23 mouse cellular contexts compared by ENCODE assay signal in genomic region chr6:123424413-123424812, GRCm38 (mm10). TPM values are rescaled to one million over a fixed set of nuclear protein-coding genes. Genes with fewer than 3 reads are reported as not detected.
A peak's percentile ranks its signal among the peaks of the same experiment; 100 is the strongest.
DNase-seq lines count a peak whose midpoint lies in the region; ATAC-seq and TF ChIP-seq lines count a peak whose summit lies in the region.
"Not testable (repeated sequence)": the region's sequence is repeated elsewhere in the genome, so short reads cannot be mapped to it uniquely, and the experiment has no call there.
"Had no signal": no experiment of that assay in that cellular context is flagged by ENCODE, and none has a peak within 500 bp of the region (broad histone marks: within the 10 kb centered on the region; RNA-seq: fewer than 3 reads in every experiment).

No protein-coding gene starts in this region.

- H3K9ac ChIP-seq in liver, embryonic 11.5 days (ENCODE audit: low read depth, low read length); liver, embryonic 16.5 days (ENCODE audit: low read depth, low read length): not testable (repeated sequence)

- H3K4me2 ChIP-seq in liver, embryonic 11.5 days; liver, embryonic 16.5 days (ENCODE audit: low read depth, low read length): not testable (repeated sequence)

- H3K9me3 ChIP-seq in G1E (replicated peaks); liver, embryonic 11.5 days (ENCODE audit: control insufficient read depth, low read length); liver, embryonic 16.5 days (replicated peaks; ENCODE audit: control insufficient read depth, low read length): not testable (repeated sequence)

- H3K27ac ChIP-seq in liver, embryonic 11.5 days (ENCODE audit: low read depth, low read length); liver, embryonic 16.5 days (ENCODE audit: low read length): not testable (repeated sequence)

- ATAC-seq in G1E (ENCODE audit: extremely low read depth, insufficient number of reproducible peaks, low FRiP score, poor library complexity, severe bottlenecking) = peak; percentile 8; the same call in 1 of the 2 replicates
- peak; percentile 80 for ATAC-seq in erythroblast, adult 5-6 weeks (replicated peaks; ENCODE audit: low FRiP score, poor library complexity, severe bottlenecking)
- peak; percentile 97 for ATAC-seq in granulocyte monocyte progenitor cell, adult 5-6 weeks (replicated peaks; ENCODE audit: poor library complexity, severe bottlenecking)
- ATAC-seq in liver, embryonic 11.5 days (replicated peaks; ENCODE audit: low FRiP score) = 0 out of 2 replicates have a peak, but pooled peaks have one; percentile 51
- peak; percentile 16; the same call in 1 of the 2 replicates for ATAC-seq in liver, embryonic 16.5 days (ENCODE audit: low read depth)
- peak; percentile 100 for ATAC-seq in megakaryocyte progenitor cell, adult 5-6 weeks (replicated peaks; ENCODE audit: poor library complexity)
- peak; percentile 80; the same call in 1 of the 2 replicates for ATAC-seq in monocyte, adult 5-6 weeks (replicated peaks; ENCODE audit: insufficient number of reproducible peaks, low FRiP score, low TSS enrichment, poor library complexity, severe bottlenecking)

- no CpG with 5 or more reads among the region's 1 CpGs for WGBS in liver, embryonic 11.5 days
- WGBS in liver, embryonic 16.5 days (ENCODE audit: insufficient replicate concordance) = no CpG with 5 or more reads among the region's 1 CpGs

- DNase-seq in G1E (ENCODE audit: low spot score); liver, embryonic 11.5 days (ENCODE audit: low spot score): not testable (repeated sequence)

- not testable (repeated sequence) for TF ChIP-seq CTCF in G1E (IDR thresholded peaks at IDR 0.05; ENCODE audit: low read depth, low read length)

- H3K27me3 ChIP-seq in G1E (ENCODE audit: insufficient read depth, low read length); liver, embryonic 11.5 days (replicated peaks; ENCODE audit: control insufficient read depth, insufficient read depth, low read length); liver, embryonic 16.5 days (ENCODE audit: control insufficient read depth, insufficient read depth, low read depth, low read length): not testable (repeated sequence)

- not testable (repeated sequence) for H3K4me3 ChIP-seq in G1E (ENCODE audit: low read depth, low read length); liver, embryonic 11.5 days (ENCODE audit: low read depth, low read length); liver, embryonic 16.5 days (ENCODE audit: low read depth, low read length)

- not testable (repeated sequence) for H3K36me3 ChIP-seq in G1E (replicated peaks); liver, embryonic 11.5 days (ENCODE audit: control insufficient read depth, insufficient read depth, low read length); liver, embryonic 16.5 days (ENCODE audit: control insufficient read depth, insufficient read depth)

- not testable (repeated sequence) for H3K4me1 ChIP-seq in G1E (ENCODE audit: insufficient read depth, low read depth, low read length); liver, embryonic 11.5 days (replicated peaks; ENCODE audit: control insufficient read depth, insufficient read depth, low read length); liver, embryonic 16.5 days (ENCODE audit: control insufficient read depth, low read depth, low read length)

RNA-seq across cellular contexts. Expression of gene Vmn2r20, which starts 6.5 kb away (rescaled TPM):
- total RNA-seq in G1E (2014; fragmentation: Nextera tagmentation) = 0.15 and 0.19 TPM in 2 replicates
- under 0.01 and 0.05 TPM in 2 replicates for total RNA-seq in G1E (2017)
- polyA plus RNA-seq in G1E (2012) = not detected in 2 replicates
- total RNA-seq in erythroblast, adult 5-6 weeks (2015; ENCODE audit: low replicate concordance) = not detected in 2 replicates
- under 0.01 TPM in 1 of 2 replicates, not detected in the other for total RNA-seq in erythroblast, adult 5-6 weeks (2017; ENCODE audit: low replicate concordance)
- total RNA-seq in granulocyte monocyte progenitor cell, adult 5-6 weeks (2014; fragmentation: Nextera tagmentation) = 0.06 TPM in 1 of 2 replicates, not detected in the other
- total RNA-seq in granulocyte monocyte progenitor cell, adult 5-6 weeks (2017) = not detected in 2 replicates
- polyA plus RNA-seq in liver, embryonic 11.5 days (2014; fragmentation: Nextera tagmentation; extraction: Ambion mirVana) = not detected in 2 replicates
- not detected in 2 replicates for polyA plus RNA-seq in liver, embryonic 16.5 days (2015; fragmentation: Nextera tagmentation; extraction: Ambion mirVana)
- not detected in 2 replicates for total RNA-seq in megakaryocyte progenitor cell, adult 5-6 weeks (2015)
- not detected in 2 replicates for total RNA-seq in megakaryocyte progenitor cell, adult 5-6 weeks (2017)
- 0.11 TPM in 1 of 3 replicates, not detected in the others for total RNA-seq in monocyte, adult 5-6 weeks (2017)
- total RNA-seq: adrenal gland, adult 2 months; adrenal gland, postnatal 10 days; adrenal gland, postnatal 25 days; adrenal gland, postnatal 4 days; CH12.LX; forebrain, postnatal 0 days; MEL had no signal
- polyA plus RNA-seq: adrenal gland, adult 2 months; brain, embryonic 14.5 days; cortical plate, adult 2 months; embryonic facial prominence, embryonic 10.5 days; embryonic facial prominence, embryonic 12.5 days; embryonic facial prominence, embryonic 14.5 days; erythroblast, embryonic 14.5 days; forebrain, embryonic 11.5 days; forebrain, embryonic 13.5 days; forebrain, embryonic 15.5 days; forebrain, postnatal 0 days had no signal

Comparison
In these comparisons a context has a peak if more than half of its experiments do, and no peak if none do; other contexts are left out.
1. ATAC-seq: peak in every context shown above with its lines; median percentile 100 in megakaryocyte progenitor cell, adult 5-6 weeks; 97 in granulocyte monocyte progenitor cell, adult 5-6 weeks; 80 in erythroblast, adult 5-6 weeks; 80 in monocyte, adult 5-6 weeks; 51 in liver, embryonic 11.5 days; 16 in liver, embryonic 16.5 days; 8 in G1E.